Mouse (Mus musculus) activated CD4-positive, CD25-positive, alpha-beta regulatory T cell, adult 4 months (primary cell): ENCODE results near the gene Dhrs9. TPM values are rescaled to one million over a fixed set of nuclear protein-coding genes. Genes with fewer than 3 reads are reported as not detected.

ENCODE experiments used
- ATAC-seq: one replicate; pipeline ENCODE4 v1.8.0; 2017
- polyA plus RNA-seq, 2 experiments: library from polyadenylated mRNA; unstranded; fragments of 100-300 nt; shearing (Covaris generic); gene quantifications; one replicate each; pipeline ENCODE4 v1.2.1; 2017

Dhrs9 gene
- polyA plus RNA-seq, 2 experiments from 2014 or later, result not detected

DNA sequence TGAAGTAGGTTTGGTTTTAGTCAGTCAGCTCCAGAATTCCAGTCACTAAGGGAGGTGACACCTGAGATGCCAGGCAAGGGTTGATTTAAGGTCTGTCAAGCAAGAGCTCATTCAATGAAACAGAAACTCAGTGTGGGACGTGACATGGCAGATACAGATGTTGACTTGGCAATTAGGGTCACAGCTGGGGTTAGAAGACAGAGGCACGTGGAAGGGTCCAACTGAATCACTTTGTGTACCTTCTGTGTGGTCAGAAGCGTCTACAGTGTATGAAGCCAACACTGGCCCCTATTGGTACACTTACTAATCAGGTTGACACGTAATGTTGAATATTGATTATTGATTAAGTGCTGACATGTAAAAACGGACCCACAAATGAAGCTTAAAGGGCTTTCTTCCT lies 44.6 kb downstream of the Dhrs9 start:
- no peak for ATAC-seq

DNA sequence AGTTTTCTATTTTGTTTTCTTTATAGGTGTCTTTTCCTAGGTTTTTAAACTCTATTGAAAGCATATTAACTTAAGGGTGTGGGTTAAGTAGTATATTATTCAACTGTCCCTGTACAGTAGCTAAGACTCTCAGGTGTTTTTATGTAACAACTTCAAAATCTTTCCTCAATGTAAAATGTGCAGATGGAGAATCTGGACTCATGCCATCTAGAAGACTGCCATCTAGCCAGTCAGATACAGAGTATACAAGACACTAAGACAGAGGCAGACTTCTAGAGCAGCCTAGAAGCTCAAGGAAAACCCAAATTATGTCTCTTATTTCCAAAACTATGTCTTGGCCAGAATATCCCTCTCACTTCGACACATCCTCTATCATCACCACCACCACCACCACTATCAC lies 45.8 kb downstream of the Dhrs9 start:
- ATAC-seq, result no peak

DNA sequence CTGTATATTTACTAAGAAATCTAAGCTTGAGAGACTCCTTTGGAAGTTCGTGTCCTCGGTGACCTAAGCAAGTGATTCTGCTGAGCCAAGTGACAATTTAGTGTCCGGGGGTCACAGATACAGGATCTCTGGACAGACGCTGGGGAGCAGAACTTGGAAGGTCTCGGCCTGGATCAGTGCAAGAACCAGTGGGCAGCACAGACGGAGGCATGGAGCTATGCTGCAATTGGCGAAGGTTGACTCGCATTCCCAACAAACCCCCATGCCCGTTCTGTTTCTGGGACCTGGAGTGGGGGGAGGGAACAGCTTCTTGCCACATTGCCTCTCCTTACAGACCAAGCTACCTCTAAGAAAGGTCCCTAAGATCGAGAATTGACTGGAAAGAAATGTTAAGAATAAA lies 46.9 kb downstream of the Dhrs9 start:
- ATAC-seq, result no peak

DNA sequence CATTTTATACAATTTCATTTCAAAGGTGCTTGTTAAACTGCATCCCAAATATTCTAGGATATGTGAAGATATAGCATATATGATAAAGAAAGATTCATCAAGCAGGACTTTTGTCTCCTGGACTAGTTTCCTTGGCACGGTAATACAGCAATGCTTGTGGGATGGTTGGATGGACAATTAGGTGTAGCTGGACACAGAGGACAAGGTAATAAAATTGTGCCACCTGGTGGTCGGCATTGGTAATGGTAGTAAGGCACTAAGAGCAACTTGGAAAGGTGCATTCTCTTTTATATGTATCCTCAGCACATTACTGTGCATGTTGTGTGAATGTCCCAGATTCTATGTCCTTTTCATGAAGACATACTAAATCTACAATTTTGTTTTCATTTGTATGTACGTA lies 47.9 kb downstream of the Dhrs9 start:
- ATAC-seq, result no peak

DNA sequence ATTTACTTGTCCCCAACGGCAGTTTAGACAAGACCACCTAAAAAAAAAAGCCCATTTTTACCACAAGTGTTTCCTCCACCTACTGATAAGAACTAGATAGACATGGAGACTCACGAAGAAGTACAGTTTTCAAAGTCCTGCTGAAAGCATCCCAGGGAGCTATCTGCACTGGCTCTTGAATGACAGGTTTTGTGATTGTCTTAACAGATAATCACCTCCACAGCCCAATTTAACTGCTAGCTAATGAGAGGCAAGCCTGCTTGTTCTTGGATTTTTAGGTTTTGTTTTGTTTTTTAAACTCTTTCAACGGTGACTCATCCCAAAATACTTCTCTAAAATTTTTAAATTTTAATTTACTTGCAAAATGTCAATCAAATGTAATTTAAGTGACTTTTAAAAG lies 61.4 kb downstream of the Dhrs9 start:
- ATAC-seq, result no peak

DNA sequence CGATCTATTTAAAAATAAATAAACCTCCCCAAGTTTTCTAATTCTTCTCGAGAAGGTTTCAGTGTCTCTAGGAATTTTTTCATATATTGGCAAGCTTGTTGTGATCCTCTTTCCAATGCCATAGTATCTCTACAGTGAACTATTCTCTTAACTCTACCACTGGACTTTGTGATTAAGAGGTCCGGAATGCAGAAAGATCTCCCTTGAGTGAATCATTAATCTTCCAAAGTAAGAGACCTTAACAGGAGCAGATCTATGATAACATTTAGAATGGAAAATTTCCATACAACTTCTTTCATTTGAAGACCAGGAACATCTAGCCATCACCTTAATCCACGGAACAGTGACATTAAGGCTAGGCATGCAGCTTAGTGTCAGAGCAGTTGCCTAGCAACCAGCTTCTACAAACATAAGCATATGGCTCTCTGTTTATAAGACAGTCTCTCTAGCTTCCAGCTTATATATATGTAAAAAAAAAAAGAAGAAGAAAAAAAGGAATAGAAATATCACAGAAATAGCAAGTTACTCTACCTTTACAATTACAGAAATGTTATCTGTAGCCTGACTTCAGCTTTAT lies 65.7 kb downstream of the Dhrs9 start:
- no peak for ATAC-seq

DNA sequence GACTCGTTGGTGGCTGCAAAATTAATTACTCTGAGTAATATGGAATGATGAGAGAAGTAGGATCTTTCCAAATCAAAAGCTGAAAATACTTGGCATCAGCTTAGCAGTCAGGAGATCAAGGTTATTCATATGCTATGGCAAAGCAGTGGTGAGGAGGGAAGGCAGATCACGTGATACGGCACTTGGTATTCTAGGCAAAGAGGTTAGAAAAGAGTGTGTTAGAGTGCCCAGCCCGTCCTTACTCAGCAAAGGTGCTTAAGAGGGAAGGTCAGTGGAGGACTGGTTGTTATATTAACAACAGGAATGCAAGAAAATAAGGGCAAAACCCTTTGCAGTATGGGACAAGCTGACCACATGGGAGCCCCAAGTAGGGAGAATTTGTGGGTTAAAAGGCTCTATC lies 68.3 kb downstream of the Dhrs9 start:
- no peak for ATAC-seq

DNA sequence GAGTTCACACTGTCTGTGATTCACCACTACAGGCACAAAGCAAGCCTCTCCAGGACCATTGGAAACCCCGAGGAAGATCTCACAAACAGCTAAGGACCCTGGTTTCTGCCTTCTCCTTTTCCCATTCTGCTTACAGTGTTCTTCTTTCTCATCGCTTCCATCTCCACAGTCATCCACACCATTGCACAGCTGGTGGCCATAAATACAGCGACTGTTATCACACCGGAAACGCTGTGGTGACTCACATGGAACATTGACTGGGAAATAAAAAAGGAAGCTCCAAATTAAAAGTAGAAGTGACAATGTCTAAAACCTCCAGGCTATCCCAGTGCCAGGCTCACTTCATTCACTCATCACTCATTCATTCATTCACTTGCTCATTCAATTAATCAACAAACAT lies 70.9 kb downstream of the Dhrs9 start:
- no peak for ATAC-seq

Other genes with a start within 250 kb of the Dhrs9 start
- under 1 TPM; 0.27 to 0.34 TPM for gene Nostrin, start 244.6 kb upstream of the Dhrs9 start, polyA plus RNA-seq
- gene Spc25, start 174.3 kb upstream of the Dhrs9 start, polyA plus RNA-seq, result 10 to 100 TPM; 23.4 to 23.7 TPM
- not detected for gene G6pc2, start 169.4 kb upstream of the Dhrs9 start, polyA plus RNA-seq
- 1 to 10 TPM in 1 of 2 experiments, not detected in 1; 1.7 TPM for gene Abcb11, start 37.8 kb upstream of the Dhrs9 start, polyA plus RNA-seq
- gene Lrp2, start 205.6 kb downstream of the Dhrs9 start, polyA plus RNA-seq, result under 1 TPM in 1 of 2 experiments, not detected in 1; 0.44 TPM